Mouse (Mus musculus) neural tube, postnatal 0 days (tissue): Measurements from ENCODE around the gene Nifk. TPM values are rescaled to one million over a fixed set of nuclear protein-coding genes. Genes with fewer than 3 reads are reported as not detected.

Experiments
- polyA plus RNA-seq: library from polyadenylated mRNA; unstranded; fragments of >200 nt; fragmentation: Nextera tagmentation; extraction: Ambion mirVana; gene quantifications from 2 replicates; pipeline ENCODE4 v1.2.1, GENCODE M21; 2015

Nifk gene
- 52.3 TPM in 2 replicates for polyA plus RNA-seq

DNA sequence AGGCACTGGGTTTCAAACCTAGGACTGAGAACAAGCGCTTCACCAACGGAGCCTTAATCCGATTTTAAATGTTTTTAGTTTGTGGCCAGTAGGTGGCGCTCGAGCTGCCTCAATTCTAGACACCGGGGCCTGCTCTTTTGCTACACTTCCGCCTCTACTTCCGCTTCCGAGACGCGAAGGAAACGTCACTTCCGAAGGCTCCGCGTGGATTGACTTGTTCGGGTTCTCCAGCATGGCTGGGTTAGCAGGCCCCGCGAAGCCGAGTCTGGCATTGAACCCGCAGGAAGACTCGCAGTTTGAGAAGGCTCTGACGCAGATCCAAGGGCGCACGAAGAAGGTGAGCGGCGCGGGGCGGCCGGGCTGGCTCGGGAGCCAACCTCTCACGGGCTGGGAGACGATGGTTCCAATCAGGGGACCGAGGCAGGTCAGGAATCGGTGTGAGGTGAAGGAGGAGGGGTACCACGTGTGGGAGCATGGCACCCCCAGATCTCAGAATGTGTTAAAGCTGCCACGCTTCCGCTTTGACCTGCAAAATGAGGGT lies at the start of gene Nifk:
Nifk (plus strand) TSS at position 179 of the 541 bp plus-strand sequence.

DNA sequence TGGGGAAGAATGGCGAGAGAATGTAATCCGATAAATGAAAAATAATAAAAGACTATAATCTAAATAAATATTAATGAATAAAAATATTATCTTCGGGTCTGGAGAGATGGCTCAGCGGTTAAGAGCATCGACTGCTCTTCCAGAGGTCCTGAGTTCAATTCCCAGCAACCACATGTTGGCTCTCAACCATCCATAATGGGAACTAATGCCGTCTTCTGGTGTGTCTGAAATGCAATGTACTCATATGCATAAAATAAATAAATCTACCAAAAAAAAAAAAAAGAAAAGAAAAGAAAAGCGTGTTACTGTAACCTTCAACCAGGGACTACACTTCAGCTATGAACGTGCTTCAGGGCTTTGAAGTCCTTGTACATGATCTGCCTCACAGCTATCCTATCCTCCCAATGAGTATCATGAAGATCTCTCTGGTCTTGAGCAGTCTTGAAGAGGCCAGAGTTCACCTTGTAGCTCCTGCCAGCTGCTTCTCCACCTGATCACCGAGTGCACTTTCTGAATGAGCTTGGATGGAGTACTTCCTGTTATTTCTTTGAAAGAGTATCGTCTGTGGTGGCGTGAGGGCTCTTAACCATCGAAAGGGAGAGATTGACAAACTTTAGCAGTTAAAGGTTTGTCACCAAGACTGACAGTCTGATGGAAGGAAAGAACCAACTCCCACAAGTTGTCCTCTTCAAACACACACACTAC lies 9.9 kb upstream of the Nifk start, which contains the start of gene Tsn:
Tsn (minus strand) TSS at position 118 of the 705 bp plus-strand sequence.

Other genes starting within 250 kb of the Nifk start
- 0.17 TPM in 2 replicates for gene Gm29106, start 145.3 kb upstream of the Nifk start, polyA plus RNA-seq
- 419 and 465 TPM in 2 replicates for gene Tsn, start 10.1 kb upstream of the Nifk start, polyA plus RNA-seq
- gene Clasp1, start 67.2 kb downstream of the Nifk start, polyA plus RNA-seq, result 59.4 and 61.5 TPM in 2 replicates